9 mouse cellular contexts compared by ENCODE assay signal in the genomic region with DNA sequence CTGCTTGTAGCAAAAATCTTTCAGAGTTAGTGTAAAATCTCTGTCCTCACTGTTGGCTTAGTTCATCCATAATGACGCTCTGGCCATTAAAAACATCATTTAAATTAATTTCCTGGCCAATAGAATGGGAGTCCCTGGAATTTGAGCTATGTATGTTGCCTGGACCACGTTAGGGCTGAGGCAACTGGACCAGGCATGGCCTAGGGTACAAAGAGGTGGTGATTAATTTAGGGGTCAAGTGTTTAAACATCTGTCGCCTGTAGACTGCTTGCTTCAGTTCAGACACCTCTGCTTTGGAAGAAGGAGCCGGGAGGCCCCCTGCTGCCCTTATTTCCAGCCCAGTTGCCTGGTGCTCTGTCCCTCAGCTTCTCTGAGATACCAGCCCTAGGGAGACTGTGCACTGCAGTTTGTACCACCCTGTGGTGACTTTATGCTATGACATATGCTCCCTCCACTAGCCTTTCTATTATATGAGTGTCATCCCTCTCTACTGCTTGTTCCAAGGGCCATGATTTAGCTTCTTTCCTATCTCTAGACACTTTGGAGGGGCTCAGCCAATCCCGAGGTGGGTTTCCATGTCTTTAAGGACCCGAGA.
A peak's percentile ranks its signal among the peaks of the same experiment; 100 is the strongest.
DNase-seq lines count a peak whose midpoint lies in the region; ATAC-seq lines count a peak whose summit lies in the region.
"Had no signal": no experiment of that assay in that cellular context is flagged by ENCODE, and none has a peak within 500 bp of the region (broad histone marks: within the 10 kb centered on the region; RNA-seq: fewer than 3 reads in every experiment).

No protein-coding gene starts in this region.

- WGBS in forebrain, embryonic 16.5 days, result 54% methylated on average over 6 of the region's 6 CpGs
- 40% methylated on average over 6 of the region's 6 CpGs for WGBS in forebrain, embryonic 13.5 days
- 37% methylated on average over 6 of the region's 6 CpGs for WGBS in lung, embryonic 15.5 days
- WGBS in hindbrain, embryonic 14.5 days, result 53% methylated on average over 6 of the region's 6 CpGs
- 54% methylated on average over 6 of the region's 6 CpGs for WGBS in neural tube, embryonic 14.5 days

- no peak for DNase-seq in lung, postnatal 4 days
- DNase-seq in hindbrain, embryonic 14.5 days (ENCODE audit: low spot score), result no peak
- DNase-seq in layer of hippocampus, adult 18-20 months (ENCODE audit: low spot score in 2 of 2), result no peak
- no peak for DNase-seq in frontal cortex, postnatal 14 days (ENCODE audit: low spot score in 2 of 2)
- DNase-seq: cerebellum, postnatal 25 days had no signal

- H3K4me2 ChIP-seq in forebrain, embryonic 16.5 days (ENCODE audit: low read length), result no peak overlapping the region
- H3K4me2 ChIP-seq in forebrain, embryonic 13.5 days, result no peak overlapping the region
- no peak overlapping the region for H3K4me2 ChIP-seq in lung, embryonic 15.5 days
- H3K4me2 ChIP-seq in hindbrain, embryonic 14.5 days (replicated peaks), result no peak overlapping the region
- H3K4me2 ChIP-seq in neural tube, embryonic 14.5 days (ENCODE audit: low read depth, low read length), result no peak overlapping the region

- H3K27ac ChIP-seq in forebrain, embryonic 16.5 days (ENCODE audit: low read length), result no peak overlapping the region
- no peak overlapping the region for H3K27ac ChIP-seq in forebrain, embryonic 13.5 days
- no peak overlapping the region for H3K27ac ChIP-seq in lung, embryonic 15.5 days
- no peak overlapping the region for H3K27ac ChIP-seq in hindbrain, embryonic 14.5 days
- no peak overlapping the region for H3K27ac ChIP-seq in neural tube, embryonic 14.5 days (ENCODE audit: low read depth, low read length)

- H3K9ac ChIP-seq in forebrain, embryonic 16.5 days (replicated peaks; ENCODE audit: low read depth, low read length), result no peak overlapping the region
- no peak overlapping the region for H3K9ac ChIP-seq in forebrain, embryonic 13.5 days
- no peak overlapping the region for H3K9ac ChIP-seq in lung, embryonic 15.5 days
- H3K9ac ChIP-seq in hindbrain, embryonic 14.5 days, result no peak overlapping the region
- H3K9ac ChIP-seq in neural tube, embryonic 14.5 days (replicated peaks; ENCODE audit: low read depth, low read length), result no peak overlapping the region

- H3K4me1 ChIP-seq in forebrain, embryonic 16.5 days (replicated peaks; ENCODE audit: control insufficient read depth, insufficient read depth, low read length), result no peaks in the 10 kb centered on the region
- H3K4me1 ChIP-seq in forebrain, embryonic 13.5 days, result no peaks in the 10 kb centered on the region
- H3K4me1 ChIP-seq in lung, embryonic 15.5 days, result no peaks in the 10 kb centered on the region
- no peaks in the 10 kb centered on the region for H3K4me1 ChIP-seq in hindbrain, embryonic 14.5 days (replicated peaks; ENCODE audit: control insufficient read depth, insufficient read depth, low read length)
- no peaks in the 10 kb centered on the region for H3K4me1 ChIP-seq in neural tube, embryonic 14.5 days (ENCODE audit: control insufficient read depth, insufficient read depth, low read length)

- H3K27me3 ChIP-seq in forebrain, embryonic 16.5 days (replicated peaks; ENCODE audit: control insufficient read depth, insufficient read depth, low read length), result no peaks in the 10 kb centered on the region
- H3K27me3 ChIP-seq in forebrain, embryonic 13.5 days, result no peaks in the 10 kb centered on the region
- no peaks in the 10 kb centered on the region for H3K27me3 ChIP-seq in lung, embryonic 15.5 days
- H3K27me3 ChIP-seq in hindbrain, embryonic 14.5 days (ENCODE audit: control insufficient read depth, insufficient read depth, low read length), result no peaks in the 10 kb centered on the region
- H3K27me3 ChIP-seq in neural tube, embryonic 14.5 days (ENCODE audit: control insufficient read depth, insufficient read depth, low read length), result no peaks in the 10 kb centered on the region

- 0 out of 2 replicates have a peak, but pooled peaks have one; percentile 38 for ATAC-seq in forebrain, embryonic 16.5 days
- ATAC-seq in forebrain, embryonic 13.5 days, result no peak
- 0 out of 2 replicates have a peak, but pooled peaks have one; percentile 19 for ATAC-seq in lung, embryonic 15.5 days (ENCODE audit: borderline replicate concordance, extremely low read depth, low FRiP score, low TSS enrichment)
- ATAC-seq in hindbrain, embryonic 14.5 days (ENCODE audit: low FRiP score), result peak; percentile 55; the same call in 1 of the 2 replicates
- 0 out of 2 replicates have a peak, but pooled peaks have one; percentile 49 for ATAC-seq in neural tube, embryonic 14.5 days (ENCODE audit: low read depth)

- H3K36me3 ChIP-seq in forebrain, embryonic 16.5 days (ENCODE audit: control insufficient read depth, insufficient read depth), result no peaks in the 10 kb centered on the region
- H3K36me3 ChIP-seq in forebrain, embryonic 13.5 days (ENCODE audit: poor library complexity, severe bottlenecking), result no peaks in the 10 kb centered on the region
- no peaks in the 10 kb centered on the region for H3K36me3 ChIP-seq in lung, embryonic 15.5 days
- H3K36me3 ChIP-seq in hindbrain, embryonic 14.5 days (replicated peaks; ENCODE audit: control insufficient read depth, insufficient read depth), result no peaks in the 10 kb centered on the region
- no peaks in the 10 kb centered on the region for H3K36me3 ChIP-seq in neural tube, embryonic 14.5 days (ENCODE audit: control insufficient read depth, insufficient read depth, low read length)

- H3K4me3 ChIP-seq in forebrain, embryonic 16.5 days (replicated peaks; ENCODE audit: low read length), result no peak overlapping the region
- no peak overlapping the region for H3K4me3 ChIP-seq in forebrain, embryonic 13.5 days
- H3K4me3 ChIP-seq in lung, embryonic 15.5 days, result no peak overlapping the region
- H3K4me3 ChIP-seq in hindbrain, embryonic 14.5 days (replicated peaks; ENCODE audit: low read length), result no peak overlapping the region
- no peak overlapping the region for H3K4me3 ChIP-seq in neural tube, embryonic 14.5 days (ENCODE audit: low read depth, low read length)

- no peaks in the 10 kb centered on the region for H3K9me3 ChIP-seq in forebrain, embryonic 16.5 days (ENCODE audit: control insufficient read depth, low read length)
- no peaks in the 10 kb centered on the region for H3K9me3 ChIP-seq in forebrain, embryonic 13.5 days (replicated peaks)
- no peaks in the 10 kb centered on the region for H3K9me3 ChIP-seq in lung, embryonic 15.5 days
- H3K9me3 ChIP-seq in hindbrain, embryonic 14.5 days (ENCODE audit: control insufficient read depth, low read length), result no peaks in the 10 kb centered on the region
- H3K9me3 ChIP-seq in neural tube, embryonic 14.5 days (ENCODE audit: control insufficient read depth, low read length), result no peaks in the 10 kb centered on the region
